Mouse (Mus musculus): ENCODE measurements around the gene Myo15.

Myo15 gene

DNA sequence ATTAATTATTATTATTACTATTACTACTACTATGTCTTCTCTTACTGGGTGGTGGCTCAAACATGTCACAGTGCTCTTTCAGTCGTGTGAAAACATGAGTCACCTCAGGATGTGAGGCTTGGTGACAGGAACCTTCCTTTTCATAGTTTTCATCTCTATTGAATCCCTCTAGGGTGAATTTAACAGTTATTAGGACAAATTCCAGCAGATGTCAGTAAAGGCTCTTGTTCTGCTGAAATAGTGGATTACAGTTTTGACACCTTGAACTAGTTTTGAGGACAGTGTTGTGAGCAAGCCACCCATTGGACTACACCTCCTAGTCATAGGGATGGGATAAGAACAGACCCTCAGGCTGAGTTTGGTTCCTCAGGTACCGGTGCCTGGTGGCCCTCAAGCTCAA is 26.6 kb downstream of the Myo15 start:
- no peak for DNase-seq (ENCODE audit: extremely low spot score, low read depth, low spot score)

DNA sequence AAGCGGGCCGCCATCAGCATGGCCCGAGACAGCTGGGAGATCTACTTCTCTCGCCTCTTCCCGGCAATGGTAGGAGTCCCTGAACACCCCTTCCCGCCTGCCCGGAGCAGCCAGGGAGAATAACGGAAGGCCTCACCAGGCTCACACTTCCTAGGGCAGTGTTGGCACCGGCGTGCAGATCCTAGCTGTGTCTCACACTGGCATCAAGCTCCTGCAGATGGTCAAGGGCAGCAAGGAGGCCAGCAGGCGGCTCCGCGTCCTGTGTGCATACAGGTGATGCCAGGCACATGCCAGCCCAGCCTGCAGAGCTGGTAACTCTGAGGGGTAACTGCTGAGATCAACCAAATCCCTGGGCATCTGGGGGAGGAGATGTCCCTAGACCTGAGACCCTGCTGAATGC is 38.1 kb downstream of the Myo15 start:
- no peak for DNase-seq (ENCODE audit: extremely low spot score, low read depth, low spot score)

GRCm38 (mm10) chr11:60508950-60509349 is 39.8 kb downstream of the Myo15 start:
- no peak for DNase-seq (ENCODE audit: extremely low spot score, low read depth, low spot score)

DNA sequence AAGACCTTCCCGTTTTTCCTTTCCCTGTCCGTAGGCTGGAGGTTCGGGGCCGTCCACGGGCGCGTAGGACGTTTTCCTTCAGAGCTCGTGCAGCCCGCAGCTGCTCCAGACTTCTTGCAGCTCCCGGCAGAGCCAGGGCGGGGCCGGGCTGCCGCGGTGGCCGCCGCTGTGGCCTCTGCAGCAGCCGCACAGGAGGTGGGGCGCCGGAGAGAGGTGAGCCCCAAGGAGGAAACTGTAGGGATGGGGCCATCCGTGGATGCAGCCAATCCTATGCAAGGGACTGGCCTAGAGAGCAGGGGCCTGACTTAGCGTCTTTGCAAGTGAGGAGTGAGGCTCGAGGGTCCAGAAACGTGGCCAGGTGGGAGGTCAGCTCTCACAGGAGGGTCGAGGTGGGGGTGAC is 40.4 kb downstream of the Myo15 start:
- DNase-seq (ENCODE audit: extremely low spot score, low read depth, low spot score), result no peak

GRCm38 (mm10) chr11:60511893-60512292 is 42.8 kb downstream of the Myo15 start:
- DNase-seq (ENCODE audit: extremely low spot score, low read depth, low spot score), result no peak

DNA sequence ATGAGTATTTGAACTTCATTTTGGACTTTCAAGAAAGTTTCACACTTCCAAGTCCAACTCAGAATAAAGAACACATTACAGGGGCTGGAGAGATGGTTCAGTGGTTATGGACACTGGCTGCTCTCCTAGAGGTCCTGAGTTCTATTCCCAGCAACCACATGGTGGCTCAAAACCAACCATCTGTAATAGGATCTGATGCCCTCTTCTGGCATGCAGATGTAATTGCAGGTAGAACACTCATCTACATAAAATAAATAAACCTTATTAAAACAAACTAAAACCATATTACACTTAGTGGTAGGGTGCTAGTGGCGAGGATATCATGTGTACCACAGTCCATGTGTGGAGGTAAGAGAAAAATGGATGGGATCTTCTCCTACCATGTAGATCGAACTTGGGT is 43.4 kb downstream of the Myo15 start:
- DNase-seq (ENCODE audit: extremely low spot score, low read depth, low spot score), result no peak

DNA sequence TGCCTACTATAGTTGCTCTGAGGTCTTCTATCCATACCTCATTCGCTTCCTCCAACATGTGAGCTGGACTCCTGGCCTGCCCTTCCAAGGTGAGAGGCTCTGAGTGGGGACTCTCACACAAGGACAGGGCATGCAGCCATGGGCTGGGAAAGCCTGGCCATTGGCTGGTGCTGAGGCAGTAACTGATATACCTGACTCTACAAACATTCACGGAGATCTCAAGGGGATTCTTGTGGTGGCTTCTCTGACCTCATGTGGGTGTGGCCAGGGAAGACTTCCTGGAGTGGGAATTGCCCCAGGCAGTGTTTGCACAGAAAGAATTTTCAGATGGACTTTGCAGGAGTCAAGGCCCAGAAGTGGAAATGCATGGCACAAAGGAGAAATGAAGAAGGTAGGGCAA is 45.8 kb downstream of the Myo15 start:
- DNase-seq (ENCODE audit: extremely low spot score, low read depth, low spot score), result no peak

DNA sequence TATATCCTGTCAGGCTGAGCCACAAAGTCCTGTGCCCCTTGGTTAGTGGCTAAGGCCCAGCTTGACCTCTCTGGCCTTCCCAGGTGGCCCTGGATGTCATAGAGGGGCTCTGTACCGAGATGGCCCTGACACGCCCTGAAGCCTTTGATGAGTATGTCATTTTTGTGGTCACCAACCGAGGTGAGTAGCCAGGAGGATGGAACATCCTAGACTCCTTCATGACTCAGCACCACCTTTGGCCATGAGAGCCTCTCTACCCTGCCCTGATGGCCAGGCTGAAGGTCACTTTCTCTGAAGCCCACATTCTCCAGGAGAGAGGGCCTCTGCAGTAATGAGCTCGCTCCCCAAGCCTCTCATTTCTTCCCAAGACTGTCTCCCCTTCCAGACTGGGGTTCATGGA is 49.2 kb downstream of the Myo15 start:
- no peak for DNase-seq (ENCODE audit: extremely low spot score, low read depth, low spot score)

DNA sequence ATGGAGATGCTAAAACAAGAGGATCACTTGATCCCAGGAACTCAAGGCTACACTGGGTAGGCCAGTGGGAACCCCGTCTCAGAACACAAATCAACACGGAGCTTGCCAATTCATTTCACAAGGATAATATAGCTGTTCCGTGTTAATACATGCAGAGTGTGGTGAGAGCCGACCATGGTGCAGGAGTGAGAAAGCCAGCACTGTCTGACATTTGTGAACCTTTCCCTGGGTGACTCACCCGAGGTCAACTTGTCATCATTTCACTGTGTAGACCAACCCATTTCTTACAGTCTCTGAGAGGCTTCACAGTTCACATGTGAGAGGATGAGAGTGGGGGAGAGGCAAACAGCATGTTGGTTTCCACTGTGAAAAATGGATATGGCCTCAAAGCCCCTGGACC is 52.9 kb downstream of the Myo15 start:
- no peak for DNase-seq (ENCODE audit: extremely low spot score, low read depth, low spot score)

DNA sequence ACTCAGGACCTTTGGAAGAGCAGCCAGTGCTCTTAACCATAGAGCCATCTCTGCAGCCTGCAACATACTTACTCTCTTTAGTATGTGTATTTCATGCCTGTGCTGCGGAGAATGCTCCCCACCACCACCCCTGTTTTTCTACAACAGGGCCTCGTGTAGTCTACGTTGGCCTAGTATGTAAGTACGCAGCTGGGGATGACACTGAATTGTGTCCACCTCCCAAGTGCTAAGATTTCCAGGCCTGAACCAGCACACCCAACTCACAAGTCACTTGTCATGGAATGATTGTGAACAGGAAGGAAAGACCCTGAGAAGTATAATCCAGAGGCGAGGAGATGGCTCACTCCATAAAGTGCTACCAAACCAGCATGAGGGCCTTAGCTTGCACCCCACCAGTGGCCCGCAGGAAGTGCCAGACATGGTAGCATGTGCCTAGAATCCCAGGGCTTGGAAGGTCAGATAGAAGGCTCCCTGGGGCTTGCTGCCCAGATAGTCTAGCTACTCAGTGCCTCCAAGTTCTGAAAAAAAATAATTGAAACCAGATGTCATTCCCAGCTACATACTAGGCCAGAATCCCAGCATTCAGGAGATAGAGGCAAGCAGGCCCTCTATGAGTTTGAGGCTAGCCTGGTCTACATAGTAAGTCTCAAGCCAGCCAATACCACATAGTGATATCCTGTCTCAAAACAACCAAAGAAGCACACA is 53.7 kb downstream of the Myo15 start:
- DNase-seq (ENCODE audit: extremely low spot score, low read depth, low spot score), result no peak

DNA sequence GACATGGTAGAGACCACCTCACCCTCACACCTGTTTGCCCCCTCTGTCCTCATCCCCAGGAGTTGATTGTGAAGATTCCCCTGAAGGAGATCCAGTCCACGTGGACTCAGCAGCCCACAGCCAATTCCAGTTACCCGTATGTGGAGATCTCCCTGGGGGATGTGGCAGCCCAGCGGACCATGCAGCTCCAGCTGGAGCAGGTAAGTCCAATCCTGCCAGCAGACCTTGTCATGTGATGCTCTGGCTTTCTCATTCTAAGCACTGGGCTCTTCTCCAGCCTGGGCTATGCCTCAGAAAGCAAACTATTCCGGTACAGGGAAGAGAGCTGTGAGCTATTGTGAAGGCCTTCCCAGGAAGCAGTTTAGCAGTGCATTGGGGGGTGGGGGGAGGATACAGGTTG is 57.3 kb downstream of the Myo15 start:
- no peak for DNase-seq (ENCODE audit: extremely low spot score, low read depth, low spot score)

DNA sequence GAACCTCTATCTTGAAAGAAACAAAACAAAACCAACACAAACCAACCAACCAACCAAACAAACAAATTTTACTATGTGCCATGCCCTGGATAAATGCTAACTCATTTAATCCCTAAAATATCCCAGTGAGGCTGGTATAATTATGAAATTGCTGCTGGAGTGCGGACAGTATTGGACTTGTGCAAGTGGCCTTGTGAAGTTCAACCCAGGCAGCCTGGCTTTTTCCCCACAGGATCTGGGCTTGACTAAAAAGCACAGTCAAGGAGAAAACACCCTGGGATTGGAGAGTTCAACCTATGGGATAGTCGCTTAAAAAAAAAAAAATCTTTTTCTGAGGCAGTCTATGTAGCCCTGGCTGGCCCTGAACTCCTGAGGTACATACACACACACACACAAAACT is 66.5 kb downstream of the Myo15 start:
- no peak for DNase-seq (ENCODE audit: extremely low spot score, low read depth, low spot score)

- no peak for DNase-seq (ENCODE audit: extremely low spot score, low read depth, low spot score)
Observed at GRCm38 (mm10) chr11:60536180-60536858, 67.2 kb downstream of the Myo15 start, which contains the start of gene Alkbh5. Gene Alkbh5, plus strand, starts transcription at chr11:60536381.

DNA sequence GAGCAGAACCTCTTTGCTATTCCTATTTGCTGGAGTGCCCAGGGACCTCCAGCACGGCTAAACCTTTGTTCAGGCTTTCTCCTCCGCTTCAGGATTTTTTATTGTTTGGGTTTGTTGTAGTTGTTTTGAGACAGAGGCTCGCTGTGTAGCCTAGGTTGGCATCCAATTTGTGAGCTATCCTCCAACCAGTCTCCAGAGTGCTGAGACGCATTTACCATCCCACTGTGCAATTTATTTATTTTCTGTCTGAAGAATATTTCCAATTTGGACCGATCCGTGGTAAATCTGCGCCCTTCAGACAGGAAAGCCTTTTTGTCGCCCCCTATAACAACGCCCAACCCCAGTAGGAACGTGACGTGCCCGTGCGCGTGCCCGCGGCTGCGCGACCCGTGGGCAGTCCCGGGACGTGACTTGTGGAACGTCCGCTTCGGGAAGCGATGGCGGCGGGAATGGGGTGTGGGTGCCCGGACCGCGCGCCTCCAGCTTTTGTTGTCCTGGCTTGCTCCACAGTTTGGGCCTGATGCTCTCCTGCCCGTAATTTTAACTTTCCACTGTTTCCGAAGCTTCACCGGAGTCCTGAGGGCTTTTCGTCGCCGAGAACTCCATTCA is 67.8 kb downstream of the Myo15 start:
- peak; percentile 77 for DNase-seq (ENCODE audit: extremely low spot score, low read depth, low spot score)

- DNase-seq (ENCODE audit: extremely low spot score, low read depth, low spot score), result peak; percentile 95
Observed at GRCm38 (mm10) chr11:60537468-60538347, 68.6 kb downstream of the Myo15 start.

DNA sequence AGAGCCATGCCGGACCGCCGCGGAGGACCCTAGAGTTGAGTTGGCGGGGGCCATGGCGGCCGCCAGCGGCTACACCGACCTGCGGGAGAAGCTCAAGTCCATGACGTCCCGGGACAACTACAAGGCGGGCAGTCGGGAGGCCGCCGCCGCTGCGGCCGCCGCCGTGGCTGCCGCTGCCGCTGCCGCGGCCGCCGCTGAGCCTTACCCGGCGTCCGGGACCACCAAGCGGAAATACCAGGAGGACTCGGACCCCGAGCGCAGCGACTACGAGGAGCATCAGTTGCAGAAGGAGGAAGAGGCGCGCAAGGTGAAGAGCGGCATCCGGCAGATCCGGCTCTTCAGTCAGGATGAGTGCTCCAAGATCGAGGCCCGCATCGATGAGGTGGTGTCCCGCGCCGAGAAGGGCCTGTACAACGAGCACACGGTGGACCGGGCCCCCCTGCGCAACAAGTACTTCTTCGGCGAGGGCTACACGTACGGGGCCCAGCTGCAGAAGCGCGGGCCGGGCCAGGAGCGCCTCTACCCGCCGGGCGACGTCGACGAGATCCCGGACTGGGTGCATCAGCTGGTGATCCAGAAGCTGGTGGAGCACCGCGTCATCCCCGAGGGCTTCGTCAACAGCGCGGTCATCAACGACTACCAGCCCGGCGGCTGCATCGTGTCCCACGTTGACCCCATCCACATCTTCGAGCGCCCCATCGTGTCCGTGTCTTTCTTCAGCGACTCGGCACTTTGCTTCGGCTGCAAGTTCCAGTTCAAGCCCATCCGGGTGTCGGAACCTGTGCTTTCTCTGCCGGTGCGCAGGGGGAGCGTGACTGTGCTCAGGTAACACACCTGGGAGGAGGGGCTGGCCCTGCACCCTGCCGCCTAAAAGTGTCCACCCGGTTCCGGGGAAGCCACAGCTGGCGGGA is 69.5 kb downstream of the Myo15 start:
- DNase-seq (ENCODE audit: extremely low spot score, low read depth, low spot score), result no peak

GRCm38 (mm10) chr11:60539540-60539939 is 70.4 kb downstream of the Myo15 start:
- no peak for DNase-seq (ENCODE audit: extremely low spot score, low read depth, low spot score)

DNA sequence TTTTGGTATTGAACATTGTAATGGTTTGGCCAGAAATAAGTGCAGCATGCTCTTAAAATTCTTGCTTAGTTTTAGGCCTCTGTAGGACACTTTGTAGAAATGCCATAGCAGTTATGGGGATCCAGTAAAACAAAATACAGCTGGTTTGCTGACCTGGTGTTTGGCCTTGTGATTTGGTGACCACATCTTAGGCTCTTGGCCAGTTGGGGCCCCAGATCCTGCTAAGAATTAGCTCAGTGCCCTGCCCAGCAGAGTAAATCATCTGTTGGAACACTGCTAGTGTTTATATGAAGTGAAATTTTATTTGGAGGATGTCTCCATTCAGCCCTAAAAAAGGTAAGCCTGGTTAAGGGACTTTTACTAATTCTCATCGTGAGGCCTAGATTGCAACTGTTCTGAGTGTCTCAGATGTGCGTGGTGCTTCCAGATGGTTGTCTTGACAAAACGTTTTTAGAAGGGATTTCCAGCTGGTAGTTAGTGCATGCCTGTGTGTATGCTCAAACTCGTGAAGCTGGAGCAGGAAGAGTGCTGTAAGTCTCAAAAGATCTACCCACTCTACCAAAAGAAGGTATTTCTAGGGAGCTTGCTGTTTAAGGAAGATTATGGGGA is 71.0 kb downstream of the Myo15 start:
- no peak for DNase-seq (ENCODE audit: extremely low spot score, low read depth, low spot score)

- DNase-seq (ENCODE audit: extremely low spot score, low read depth, low spot score), result no peak
Observed at GRCm38 (mm10) chr11:60540761-60541160, 71.6 kb downstream of the Myo15 start.

DNA sequence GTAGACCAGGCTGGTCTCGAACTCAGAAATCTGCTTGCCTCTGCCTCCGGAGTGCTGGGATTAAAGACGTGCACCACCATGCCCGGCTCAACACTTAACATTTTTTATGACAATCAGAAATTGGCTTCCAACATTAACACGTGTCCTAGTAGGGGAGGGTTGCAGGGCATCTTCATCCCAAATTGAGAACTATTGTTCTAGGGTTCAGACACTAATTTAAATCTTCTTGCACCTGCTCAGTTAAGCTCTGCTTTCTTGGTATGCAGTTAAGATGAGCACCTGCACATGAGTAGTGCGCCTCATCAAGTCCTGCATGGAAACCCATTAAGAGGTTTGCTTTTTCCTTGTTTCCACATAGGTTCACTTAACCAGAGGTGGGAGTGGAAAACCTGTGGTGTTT is 72.7 kb downstream of the Myo15 start:
- DNase-seq (ENCODE audit: extremely low spot score, low read depth, low spot score), result no peak
